Mouse (Mus musculus) lung, postnatal 4 days (tissue): Measurements from ENCODE around the gene Fra10ac1.

ENCODE experiments used
- DNase-seq, 2 experiments: peaks; one replicate each; pipeline ENCODE4 v3.0.0; 2021

Fra10ac1 gene

GRCm38 (mm10) chr19:38223905-38224684 lies at the start of gene Fra10ac1:
Gene Fra10ac1, minus strand, starts transcription at chr19:38224156.
- DNase-seq: peak; percentile 94 to 95

DNA sequence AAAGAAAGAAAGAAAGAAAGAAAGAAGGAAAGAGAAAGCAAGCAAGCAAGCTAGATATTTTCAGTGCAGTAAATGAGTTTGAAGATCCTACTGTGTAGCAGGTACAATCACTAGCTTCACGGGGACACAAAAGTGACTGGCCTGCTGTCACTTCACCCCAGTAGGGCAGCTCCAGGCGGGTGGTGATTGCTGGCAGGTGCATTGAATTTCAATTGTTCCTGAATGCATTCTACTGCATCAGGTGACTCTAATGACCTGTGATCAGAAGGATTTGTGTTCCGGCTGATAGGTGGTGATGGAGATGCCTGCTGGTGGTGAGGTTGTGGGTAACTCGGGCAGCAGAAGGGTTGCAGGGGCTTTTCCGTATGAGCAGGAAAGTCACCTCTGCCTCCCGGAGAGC lies 47.1 kb upstream of the Fra10ac1 start:
- no peak for DNase-seq

- DNase-seq: no peak
Measured at GRCm38 (mm10) chr19:38267469-38267868, 43.5 kb upstream of the Fra10ac1 start.

- no peak for DNase-seq
Measured at GRCm38 (mm10) chr19:38265767-38266166, 41.8 kb upstream of the Fra10ac1 start.

DNA sequence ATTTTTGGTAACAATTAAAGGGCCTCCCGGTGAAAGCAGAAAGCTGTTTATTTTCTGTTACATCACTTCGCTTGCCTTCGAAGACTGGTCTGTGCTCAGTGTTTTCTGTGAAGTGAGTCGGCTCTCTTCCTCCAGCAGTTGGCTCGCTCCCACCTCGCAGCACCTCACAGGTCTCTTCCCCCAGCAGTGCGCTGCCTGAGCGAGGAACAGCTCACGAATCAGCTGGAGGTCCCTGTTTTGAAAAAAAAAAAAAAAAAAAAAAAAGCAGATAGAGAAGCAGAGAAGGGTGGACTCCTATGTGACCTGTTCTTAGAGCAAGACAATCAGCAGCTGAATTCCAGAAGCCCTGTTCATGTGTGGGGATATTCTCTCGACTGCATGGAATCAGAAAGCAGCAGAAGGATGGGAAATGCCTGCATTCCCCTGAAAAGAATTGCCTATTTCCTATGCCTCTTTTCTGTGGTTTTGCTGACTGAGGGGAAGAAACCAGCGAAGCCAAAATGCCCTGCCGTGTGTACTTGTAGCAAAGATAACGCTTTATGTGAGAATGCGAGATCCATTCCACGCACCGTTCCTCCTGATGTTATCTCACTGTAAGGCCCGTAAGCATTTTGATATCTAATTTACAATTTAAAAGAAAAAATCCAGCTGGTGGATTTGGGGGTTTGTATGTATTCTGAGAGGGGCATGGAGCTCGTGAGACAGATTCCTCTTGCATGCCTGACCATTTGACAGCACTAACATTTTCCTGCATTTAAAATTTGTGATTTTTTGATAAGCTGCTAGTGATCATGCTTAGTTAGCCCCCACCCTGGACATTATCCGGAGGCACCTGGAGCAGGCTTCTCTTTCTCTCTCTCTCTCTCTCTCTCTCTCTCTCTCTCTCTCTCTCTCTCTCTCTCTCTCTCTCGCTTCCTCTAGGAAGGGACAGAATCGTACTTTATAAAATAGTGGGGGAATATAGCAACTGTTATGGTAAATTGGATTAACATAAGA lies 40.8 kb upstream of the Fra10ac1 start, which contains the start of gene Lgi1:
TSS of gene Lgi1 (plus strand) at position 32 of the 996 bp plus-strand sequence.
- DNase-seq: no peak

DNA sequence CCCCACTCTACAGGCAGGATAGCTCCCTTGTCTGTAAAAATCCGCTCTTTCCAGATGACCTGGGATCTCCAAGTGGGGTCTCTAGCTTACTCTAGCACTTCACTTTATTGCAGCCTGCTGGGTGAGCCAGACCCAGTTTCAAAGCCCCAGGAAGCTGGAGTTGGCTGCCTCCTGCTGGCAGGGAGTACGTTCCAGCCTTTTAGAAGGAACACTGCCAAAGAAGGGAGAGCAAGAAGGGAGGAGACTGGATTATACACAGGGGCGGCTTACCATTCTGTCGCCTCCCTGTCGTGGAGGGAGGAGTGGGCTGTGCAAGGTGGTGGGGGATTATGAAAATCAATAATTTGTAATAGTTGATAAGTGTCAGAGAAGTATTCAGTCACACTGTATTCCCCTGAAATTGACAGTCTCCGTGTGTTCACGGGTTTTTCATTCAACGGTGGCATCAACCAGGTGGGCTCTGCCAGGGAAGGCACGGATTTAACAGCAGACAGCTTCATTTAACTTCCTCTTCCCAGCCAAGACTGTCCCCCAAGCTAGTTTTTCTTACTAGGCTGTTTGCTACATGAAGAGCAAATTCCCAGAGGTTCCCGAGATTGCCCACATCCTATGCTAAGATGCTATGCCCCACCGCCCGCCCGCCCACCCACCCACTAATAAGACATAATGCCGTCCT lies 40.0 kb upstream of the Fra10ac1 start:
- peak in 1 of 2 experiments; percentile 19 for DNase-seq

GRCm38 (mm10) chr19:38261351-38261750 lies 37.4 kb upstream of the Fra10ac1 start:
- no peak for DNase-seq

- DNase-seq: no peak
Measured at GRCm38 (mm10) chr19:38260346-38260745, 36.4 kb upstream of the Fra10ac1 start.

DNA sequence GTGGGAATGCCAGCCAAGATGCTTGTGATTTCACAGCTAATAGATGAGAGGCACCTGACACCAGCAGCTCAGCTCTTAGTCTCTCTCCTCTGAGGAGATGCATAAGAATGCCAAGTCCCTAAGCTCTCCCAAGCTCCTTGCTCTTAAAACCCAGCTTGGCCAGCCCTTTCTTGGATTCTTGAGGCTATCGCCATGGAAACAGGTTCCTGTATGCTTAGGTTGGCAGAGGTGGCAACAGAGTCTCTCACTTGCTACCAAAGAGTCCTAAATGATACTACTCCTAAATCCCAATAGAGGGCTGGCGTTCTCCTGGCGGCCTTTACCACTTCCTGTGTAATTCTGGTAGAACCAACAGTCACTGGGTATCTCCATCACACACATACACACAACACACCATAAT lies 35.5 kb upstream of the Fra10ac1 start:
- no peak for DNase-seq

- DNase-seq: no peak
Measured at GRCm38 (mm10) chr19:38258651-38259065, 34.7 kb upstream of the Fra10ac1 start.

GRCm38 (mm10) chr19:38253796-38254195 lies 29.8 kb upstream of the Fra10ac1 start:
- peak in 1 of 2 experiments; percentile 15 for DNase-seq

DNA sequence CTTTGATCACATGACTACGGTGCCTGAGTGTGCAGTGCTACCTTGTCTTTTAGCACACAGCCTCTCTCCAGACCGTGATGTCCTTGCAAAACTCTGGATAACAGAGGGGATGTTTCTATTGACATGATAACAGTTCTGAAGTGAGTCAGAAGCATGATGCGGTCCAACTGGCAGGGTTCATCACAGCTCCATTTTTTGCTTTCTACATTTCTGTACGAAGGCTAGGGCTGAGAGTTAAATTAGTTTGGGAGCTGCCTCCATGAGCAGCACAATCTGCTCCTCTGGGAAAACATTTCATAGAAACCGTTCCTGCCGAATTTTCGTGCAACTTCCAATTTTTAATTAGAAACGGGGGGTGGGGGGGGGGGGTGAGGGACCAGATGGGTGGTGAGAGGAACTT lies 25.7 kb upstream of the Fra10ac1 start:
- no peak for DNase-seq

DNA sequence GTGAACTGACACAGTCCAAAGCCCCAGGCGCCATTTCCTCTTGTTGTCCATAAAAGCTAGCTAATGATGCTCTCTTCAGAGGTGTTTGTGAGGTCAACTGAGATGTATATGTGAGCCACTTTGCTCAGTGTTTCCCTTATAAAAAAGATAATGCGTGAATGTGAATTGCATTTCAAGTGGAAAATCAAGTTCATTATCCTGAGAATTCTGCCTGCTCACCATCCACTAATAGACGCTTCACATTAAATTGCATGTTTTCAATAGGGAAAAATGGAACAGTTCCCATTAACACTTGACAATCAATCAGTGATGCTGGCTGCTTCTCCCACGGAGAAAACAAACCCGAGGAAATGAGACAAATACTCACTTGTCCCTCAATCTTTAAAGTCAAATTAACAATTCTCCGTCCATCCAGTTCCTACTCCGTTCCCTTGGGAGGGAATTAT lies 22.2 kb upstream of the Fra10ac1 start:
- DNase-seq: no peak

DNA sequence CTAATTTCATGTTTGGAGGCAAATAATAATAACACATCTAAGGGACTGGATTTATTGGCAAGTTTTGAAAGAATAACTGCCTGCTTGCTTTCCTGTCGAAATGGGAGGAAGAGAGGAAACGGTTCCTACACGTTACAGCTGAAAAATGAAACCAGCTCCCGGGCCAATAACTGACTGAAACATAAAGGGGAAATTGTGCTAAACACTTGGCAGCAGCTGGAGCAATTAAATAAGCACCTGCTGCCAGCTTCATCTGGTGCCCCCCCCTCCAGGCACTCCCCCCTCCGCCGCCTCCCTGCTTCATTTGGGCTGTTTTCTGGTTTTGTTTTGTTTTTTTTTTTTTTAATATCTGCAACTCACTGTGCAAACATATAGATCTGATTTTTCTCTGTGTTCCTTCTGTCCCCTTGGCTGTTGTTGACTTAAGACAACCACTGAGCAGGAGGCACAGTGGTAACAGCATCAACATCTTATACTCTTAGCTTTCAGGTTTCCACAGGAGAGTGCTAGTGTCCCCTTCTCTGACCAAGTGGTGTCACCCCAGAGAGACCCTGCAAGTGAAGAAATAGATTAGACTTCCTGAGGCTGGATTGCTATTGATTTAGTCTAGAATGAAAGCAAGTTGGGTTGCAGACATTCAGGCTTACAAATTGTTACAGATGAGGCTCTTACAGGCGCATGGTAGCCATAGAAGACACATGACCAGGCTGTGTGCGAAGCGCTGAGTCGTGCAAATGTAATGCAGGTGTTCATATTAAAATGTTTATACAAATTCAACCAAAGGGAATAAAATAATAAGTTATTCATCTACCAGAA lies 21.6 kb upstream of the Fra10ac1 start:
- no peak for DNase-seq

GRCm38 (mm10) chr19:38244748-38245147 lies 20.8 kb upstream of the Fra10ac1 start:
- no peak for DNase-seq

- DNase-seq: no peak
Measured at GRCm38 (mm10) chr19:38242314-38242852, 18.4 kb upstream of the Fra10ac1 start.

GRCm38 (mm10) chr19:38238213-38238951 lies 14.4 kb upstream of the Fra10ac1 start:
- no peak for DNase-seq

- DNase-seq: peak in 1 of 2 experiments; percentile 21
Measured at GRCm38 (mm10) chr19:38237834-38238212, 13.9 kb upstream of the Fra10ac1 start.

- DNase-seq: no peak
Measured at GRCm38 (mm10) chr19:38236526-38236925, 12.6 kb upstream of the Fra10ac1 start.

- no peak for DNase-seq
Measured at GRCm38 (mm10) chr19:38232516-38232915, 8.6 kb upstream of the Fra10ac1 start.

- DNase-seq: no peak
Measured at GRCm38 (mm10) chr19:38232087-38232486, 8.1 kb upstream of the Fra10ac1 start.
